Mouse (Mus musculus) spleen, adult 2 months (tissue): ENCODE data around the gene Hs6st3.

Source experiments
- CTCF ChIP-seq: fragments of 200-500 bp; IDR thresholded peaks from 2 replicates; pipeline ENCODE4 v1.5.1; 2011; ENCODE audit warnings: mild to moderate bottlenecking, inconsistent platforms; ENCODE audit not compliant: insufficient read depth, insufficient read length, insufficient replicate concordance; ENCODE audit errors: extremely low read depth
- POLR2A ChIP-seq: fragments of 200-500 bp; IDR thresholded peaks from 2 replicates; pipeline ENCODE4 v1.6.1; 2011; ENCODE audit warnings: low read depth, low read length, inconsistent platforms

DNA sequence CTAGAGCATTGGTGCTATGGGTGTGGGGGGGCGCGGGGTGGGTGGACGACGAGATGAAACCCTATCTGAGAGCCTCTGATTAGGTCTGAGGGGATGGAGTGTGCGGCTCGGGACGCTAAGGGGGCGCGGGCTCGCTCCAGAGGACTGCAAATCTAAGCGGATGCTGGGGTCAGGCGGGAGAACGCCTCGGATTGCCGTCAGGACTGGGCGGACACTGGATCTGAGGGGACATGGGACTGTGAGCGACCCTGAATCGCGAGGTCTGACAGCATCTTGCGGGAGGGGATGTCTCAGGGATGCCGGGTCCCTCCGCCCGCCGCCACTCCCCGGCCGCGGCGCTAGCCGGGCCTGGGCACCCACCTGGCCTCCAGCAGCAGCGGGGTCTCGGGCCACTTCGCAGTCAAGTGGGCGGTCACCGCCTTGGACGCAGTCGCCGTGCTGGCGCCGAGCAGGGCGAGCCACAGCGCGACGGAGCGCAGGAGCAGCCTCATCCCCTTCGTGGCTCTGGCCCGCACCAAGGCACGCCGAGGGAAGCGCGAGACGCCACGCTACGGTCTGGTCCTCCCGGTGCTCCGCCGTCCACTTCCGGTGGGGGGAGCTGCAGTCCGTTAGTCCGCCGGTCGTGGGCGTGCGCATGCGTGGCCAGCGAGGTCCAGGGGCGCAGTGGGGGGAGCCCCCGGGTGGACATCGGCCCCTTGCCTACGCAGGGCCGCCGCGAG lies 39.1 kb upstream of the Hs6st3 start, which contains the start of gene Uggt2:
- TF ChIP-seq CTCF = no peak
- no peak for TF ChIP-seq POLR2A
